Mouse (Mus musculus) hindbrain, embryonic 10.5 days (tissue): ENCODE measurements at regions not wholly inside any gene's neighbourhood (a gene's known extent, or its start where the extent isn't known, plus 50 kb on each side); places are given as distances from the start of the nearest gene placed in this dataset.

ENCODE experiments used
- DNase-seq: peaks from one replicate; pipeline ENCODE4 v3.0.0-alpha.2; 2017; ENCODE audit warnings: low spot score
- H3K27ac ChIP-seq: fragments of 300-500 bp; sonication (generic); 2 replicates; pipeline ENCODE4 v1.5.1; 2016; ENCODE audit warnings: mild to moderate bottlenecking, moderate library complexity
- H3K27me3 ChIP-seq: fragments of 300-500 bp; sonication (generic); 2 replicates; pipeline ENCODE4 v1.6.1; 2016; ENCODE audit warnings: mild to moderate bottlenecking; ENCODE audit not compliant: poor library complexity, insufficient read depth, severe bottlenecking
- H3K36me3 ChIP-seq: fragments of 300-500 bp; sonication (generic); 2 replicates; pipeline ENCODE4 v1.6.1; 2016; ENCODE audit warnings: mild to moderate bottlenecking, moderate library complexity
- H3K4me1 ChIP-seq: fragments of 300-500 bp; sonication (generic); replicated peaks from 2 replicates; pipeline ENCODE4 v1.6.1; 2016; ENCODE audit warnings: mild to moderate bottlenecking
- H3K4me3 ChIP-seq: fragments of 300-500 bp; sonication (generic); 2 replicates; pipeline ENCODE4 v1.5.1; 2016; ENCODE audit warnings: mild to moderate bottlenecking, moderate library complexity
- H3K9me3 ChIP-seq: fragments of 300-500 bp; sonication (generic); 2 replicates; pipeline ENCODE4 v1.6.1; 2016; ENCODE audit warnings: mild to moderate bottlenecking, moderate library complexity
- WGBS: fragments of 180-500 bp; shearing (Covaris S2); methylation state at CpG from one replicate; pipeline ENCODE4 v1.1.7; 2016; 5-methylcytosine and 5-hydroxymethylcytosine counted together

DNA sequence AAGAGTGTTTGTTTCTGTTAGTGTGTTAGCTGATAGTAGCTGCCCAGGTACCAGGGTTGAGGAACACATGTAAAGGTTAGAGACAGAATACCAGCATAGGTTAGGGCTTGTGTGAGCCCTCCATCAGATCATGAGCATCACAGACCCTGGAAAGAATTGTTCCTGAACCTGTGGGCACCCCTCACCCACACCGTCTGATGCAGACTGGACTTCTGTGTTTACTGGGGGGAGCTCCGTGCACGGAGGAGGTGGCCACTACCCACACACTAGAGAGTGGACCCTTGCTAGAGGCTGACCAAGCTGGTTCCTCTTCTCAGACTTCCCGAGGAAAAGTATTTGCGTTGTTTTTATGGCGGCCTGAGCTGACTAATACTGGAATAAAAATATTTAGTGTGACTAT lies 104.4 kb downstream of the Brms1l start:
- DNase-seq = no peak
- Histone ChIP-seq H3K27me3 (peaks cover 68% of the 10 kb centered on the region), H3K27ac (no peak overlapping the region), H3K9me3 (no peaks in the 10 kb centered on the region), H3K4me3 (no peak overlapping the region), H3K36me3 (no peaks in the 10 kb centered on the region), H3K4me1 (peaks cover 5% of the 10 kb centered on the region; the same call in 1 of the 2 replicates)
- WGBS = 89% methylated on average over 6 of the region's 6 CpGs

DNA sequence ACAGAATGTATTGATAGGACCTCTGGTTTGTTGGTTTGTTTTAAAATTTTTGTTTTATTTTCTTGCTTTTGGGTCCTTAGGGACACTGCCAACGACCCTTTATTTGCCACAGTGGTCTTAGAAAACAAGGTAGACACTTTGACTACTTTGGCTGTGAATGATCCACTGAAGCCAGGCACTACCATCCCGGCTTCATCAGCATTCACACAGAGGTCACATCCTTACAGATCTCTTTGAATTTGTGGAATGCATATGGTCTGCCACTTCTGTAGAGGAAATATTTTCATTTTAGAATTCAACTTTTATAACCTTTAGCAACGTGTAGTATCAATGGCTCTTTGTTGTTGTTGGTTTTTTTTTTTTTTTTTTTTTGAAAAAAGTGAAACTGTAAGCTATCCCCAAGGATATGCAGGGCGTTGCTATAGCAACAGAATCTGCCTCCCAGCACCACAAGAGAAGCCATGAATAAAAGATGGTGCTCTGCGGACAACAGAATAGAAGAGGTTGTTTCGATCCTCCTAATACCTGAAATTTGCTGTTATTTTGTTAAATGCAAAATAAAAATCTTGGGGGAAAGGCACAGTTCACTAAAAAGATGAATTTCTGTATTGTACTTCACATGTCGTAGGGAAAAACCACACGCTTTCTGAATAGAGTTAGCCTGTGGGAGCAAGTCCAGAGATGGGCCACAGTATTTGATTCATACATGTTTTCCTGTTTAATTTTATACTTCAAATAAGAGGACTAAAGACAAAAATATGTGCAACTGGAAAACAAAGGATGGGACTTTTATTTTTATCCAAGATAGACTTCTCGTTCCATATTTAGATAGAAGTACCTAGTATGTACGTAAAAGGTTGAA lies 103.4 kb downstream of the Brms1l start:
- peaks cover 5% of the 10 kb centered on the region; the same call in 1 of the 2 replicates for H3K4me1 ChIP-seq
- H3K9me3 ChIP-seq = no peaks in the 10 kb centered on the region
- peak; percentile 15 for DNase-seq
- H3K36me3 ChIP-seq = no peaks in the 10 kb centered on the region
- peaks cover 74% of the 10 kb centered on the region for H3K27me3 ChIP-seq
- no peak overlapping the region for H3K4me3 ChIP-seq
- H3K27ac ChIP-seq = no peak overlapping the region
- 58% methylated on average over 10 of the region's 10 CpGs for WGBS

DNA sequence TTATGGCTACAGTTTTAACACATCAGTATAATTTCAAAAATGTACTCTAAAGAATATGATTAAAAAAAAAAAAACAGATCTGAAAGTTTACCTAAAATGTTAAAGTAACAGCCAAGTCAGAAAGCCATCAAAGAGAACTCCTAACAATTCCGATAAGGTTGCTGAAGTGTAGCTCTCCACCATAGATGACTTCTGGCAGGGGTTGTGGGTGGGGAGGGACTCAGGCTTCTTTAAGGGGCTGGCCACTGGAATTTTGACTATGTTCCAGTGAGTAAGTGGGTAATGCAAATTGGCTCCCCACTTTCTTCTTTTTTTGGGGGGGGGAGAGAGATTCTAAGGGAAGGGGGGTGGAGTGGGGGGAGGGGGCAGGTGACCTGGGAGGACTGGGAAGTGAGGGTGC lies 98.0 kb downstream of the Brms1l start:
- H3K4me1 ChIP-seq = peaks cover 15% of the 10 kb centered on the region
- H3K4me3 ChIP-seq = no peak overlapping the region
- H3K27me3 ChIP-seq = peaks cover 92% of the 10 kb centered on the region
- no peak overlapping the region for H3K27ac ChIP-seq
- 53% methylated on average over 1 of the region's 1 CpGs for WGBS
- H3K9me3 ChIP-seq = no peaks in the 10 kb centered on the region
- DNase-seq = no peak
- H3K36me3 ChIP-seq = no peaks in the 10 kb centered on the region

DNA sequence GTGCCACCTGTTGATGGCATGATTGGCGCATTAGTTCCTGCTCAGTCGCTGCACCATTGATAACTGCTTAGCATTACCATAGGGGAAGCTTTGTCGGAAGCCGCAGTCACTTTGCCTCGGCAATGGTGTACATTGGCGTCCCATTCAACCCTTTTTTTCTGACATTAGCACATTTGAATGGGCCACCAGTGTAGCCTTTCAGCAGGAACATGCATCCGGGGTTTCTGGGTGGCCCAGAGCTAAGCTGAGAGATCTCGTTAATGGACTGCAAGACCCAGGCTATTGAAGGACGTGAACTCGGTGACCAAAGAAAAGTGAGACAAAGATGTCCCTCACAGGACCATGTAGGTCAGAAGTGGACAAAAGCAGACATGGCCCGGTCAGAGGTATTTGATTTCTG lies 97.3 kb downstream of the Brms1l start:
- peaks cover 92% of the 10 kb centered on the region for H3K27me3 ChIP-seq
- no peaks in the 10 kb centered on the region for H3K9me3 ChIP-seq
- no peaks in the 10 kb centered on the region for H3K36me3 ChIP-seq
- peaks cover 11% of the 10 kb centered on the region for H3K4me1 ChIP-seq
- no peak overlapping the region for H3K4me3 ChIP-seq
- peak; percentile 65 for DNase-seq
- WGBS = 20% methylated on average over 11 of the region's 11 CpGs
- no peak overlapping the region for H3K27ac ChIP-seq

DNA sequence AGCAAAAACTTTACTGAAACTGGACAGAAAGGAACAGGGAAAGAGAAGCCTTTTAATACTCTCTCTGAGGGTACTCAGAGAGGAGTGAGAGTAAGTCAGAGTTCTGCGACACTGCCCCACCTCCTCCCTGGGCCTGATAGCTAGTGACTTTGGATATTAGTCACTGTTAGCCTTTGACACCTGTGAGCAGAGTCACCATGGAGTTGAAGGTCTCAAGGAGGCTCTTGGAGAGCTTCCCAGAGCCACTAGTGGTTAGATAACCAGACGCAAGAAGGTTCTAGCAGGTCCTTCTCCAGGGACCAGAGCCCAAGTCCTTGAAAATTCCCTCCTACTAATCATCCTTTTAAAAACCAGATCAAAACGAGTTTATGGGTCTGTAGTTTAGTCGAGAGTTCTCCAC lies 94.3 kb downstream of the Brms1l start:
- 76% methylated on average over 4 of the region's 4 CpGs for WGBS
- H3K4me1 ChIP-seq = peaks cover 27% of the 10 kb centered on the region
- H3K36me3 ChIP-seq = no peaks in the 10 kb centered on the region
- H3K27ac ChIP-seq = no peak overlapping the region
- no peaks in the 10 kb centered on the region for H3K9me3 ChIP-seq
- H3K4me3 ChIP-seq = no peak overlapping the region
- DNase-seq = no peak
- peaks cover 93% of the 10 kb centered on the region for H3K27me3 ChIP-seq

DNA sequence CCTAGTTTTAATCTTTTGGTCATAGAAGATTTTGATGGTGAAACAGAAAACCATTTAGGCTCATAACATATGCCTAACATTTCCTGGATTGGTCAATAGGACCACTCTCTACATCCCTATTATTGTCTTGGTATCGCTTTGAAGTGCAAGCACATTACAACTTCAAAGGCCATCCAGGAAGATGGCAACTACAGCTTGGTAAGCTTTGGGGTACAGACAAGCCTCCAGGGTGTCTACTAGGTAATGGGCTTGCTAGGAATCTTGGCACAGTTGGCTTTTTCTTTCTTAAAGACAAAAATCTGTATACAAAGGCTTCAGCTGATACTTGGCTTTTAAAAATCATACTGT lies 90.8 kb downstream of the Brms1l start:
- WGBS = 84% methylated on average over 1 of the region's 1 CpGs
- H3K27ac ChIP-seq = no peak overlapping the region
- H3K9me3 ChIP-seq = no peaks in the 10 kb centered on the region
- no peak for DNase-seq
- H3K36me3 ChIP-seq = no peaks in the 10 kb centered on the region
- H3K4me3 ChIP-seq = no peak overlapping the region
- peaks cover 16% of the 10 kb centered on the region for H3K4me1 ChIP-seq
- peaks cover 77% of the 10 kb centered on the region for H3K27me3 ChIP-seq

DNA sequence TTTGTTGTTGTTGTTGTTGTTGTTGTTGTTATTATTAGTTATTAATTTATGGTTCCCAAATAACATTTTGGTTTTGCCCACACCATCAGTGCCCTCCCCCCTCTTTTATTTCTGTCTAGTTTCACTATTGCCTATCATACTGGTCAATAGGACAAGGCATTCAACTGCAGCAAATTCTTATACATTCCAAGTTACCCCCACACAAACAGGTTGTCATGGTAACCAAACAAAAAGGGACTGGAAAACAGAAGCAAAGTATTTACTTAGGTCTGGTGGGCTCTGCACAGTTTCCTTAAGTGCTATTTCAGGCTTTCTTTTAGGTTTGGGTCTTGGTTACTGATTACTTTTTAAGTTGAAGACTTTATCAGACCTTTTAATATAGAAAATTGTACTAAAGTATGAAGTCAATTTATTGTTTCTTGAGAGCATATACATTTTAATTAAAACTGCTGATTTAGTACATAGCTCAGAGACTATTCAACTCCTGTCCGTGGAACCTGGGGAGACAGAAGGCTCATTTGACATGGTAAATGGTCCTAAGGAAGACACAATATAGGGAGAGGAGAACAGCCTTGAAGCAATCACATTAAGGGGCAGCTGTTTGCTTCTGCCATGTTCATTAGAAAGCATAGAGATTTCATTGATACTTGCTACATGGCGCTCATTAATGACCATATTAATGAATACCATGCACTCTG lies 90.3 kb downstream of the Brms1l start:
- Histone ChIP-seq H3K27ac (no peak overlapping the region), H3K36me3 (no peaks in the 10 kb centered on the region), H3K4me3 (no peak overlapping the region), H3K9me3 (no peaks in the 10 kb centered on the region), H3K27me3 (peaks cover 76% of the 10 kb centered on the region), H3K4me1 (peaks cover 16% of the 10 kb centered on the region)
- no peak for DNase-seq
- WGBS = 63% methylated on average over 2 of the region's 2 CpGs
